Mouse (Mus musculus) hindbrain, embryonic 13.5 days (tissue): ENCODE data around the gene Tspan1. TPM values are rescaled to one million over a fixed set of nuclear protein-coding genes. Genes with fewer than 3 reads are reported as not detected.

Experiments
- ATAC-seq: fragments of 200-750 bp; cut with Nextera tagmentation; 2 replicates; pipeline ENCODE4 v1.8.0; 2017; ENCODE audit warnings: moderate TSS enrichment; ENCODE audit not compliant: low FRiP score
- H3K27ac ChIP-seq: fragments of 300-500 bp; sonication (generic); 2 replicates; pipeline ENCODE4 v1.5.1; 2015; ENCODE audit warnings: inconsistent platforms, mild to moderate bottlenecking, moderate library complexity
- H3K27me3 ChIP-seq: fragments of 300-500 bp; sonication (generic); 2 replicates; pipeline ENCODE4 v1.6.1; 2015; ENCODE audit warnings: mild to moderate bottlenecking, inconsistent platforms
- H3K36me3 ChIP-seq: fragments of 300-500 bp; sonication (generic); 2 replicates; pipeline ENCODE4 v1.6.1; 2015; ENCODE audit warnings: mild to moderate bottlenecking, inconsistent platforms
- H3K4me1 ChIP-seq: fragments of 300-500 bp; sonication (generic); replicated peaks from 2 replicates; pipeline ENCODE4 v1.6.1; 2015; ENCODE audit warnings: inconsistent platforms
- H3K4me2 ChIP-seq: fragments of 300-500 bp; sonication (generic); 2 replicates; pipeline ENCODE4 v1.6.1; 2015; ENCODE audit warnings: inconsistent platforms, mild to moderate bottlenecking, moderate library complexity
- H3K4me3 ChIP-seq: fragments of 300-500 bp; sonication (generic); 2 replicates; pipeline ENCODE4 v1.5.1; 2015; ENCODE audit warnings: mild to moderate bottlenecking, inconsistent platforms
- H3K9ac ChIP-seq: fragments of 300-500 bp; sonication (generic); 2 replicates; pipeline ENCODE4 v1.6.1; 2015; ENCODE audit warnings: mild to moderate bottlenecking, inconsistent platforms
- H3K9me3 ChIP-seq: fragments of 300-500 bp; sonication (generic); 2 replicates; pipeline ENCODE4 v1.6.1; 2016; ENCODE audit warnings: inconsistent platforms
- WGBS: fragments of 180-500 bp; shearing (Covaris S2); methylation state at CpG from one replicate; pipeline ENCODE4 v1.1.7; 2015; 5-methylcytosine and 5-hydroxymethylcytosine counted together
- polyA plus RNA-seq: library from polyadenylated mRNA; unstranded; fragments of >200 nt; fragmentation: Nextera tagmentation; extraction: Ambion mirVana; gene quantifications from 2 replicates; pipeline ENCODE4 v1.2.1, GENCODE M21; 2015

Tspan1 gene
- polyA plus RNA-seq = 0.19 and 0.22 TPM in 2 replicates

- no peaks in the 10 kb centered on the region for H3K36me3 ChIP-seq
- H3K27me3 ChIP-seq = no peaks in the 10 kb centered on the region
- no peaks in the 10 kb centered on the region for H3K4me1 ChIP-seq
- 29% methylated on average over 7 of the region's 7 CpGs for WGBS
- no peak within 1 kb of the TSS for H3K27ac ChIP-seq
- ATAC-seq = no peak
- H3K4me3 ChIP-seq = no peak within 1 kb of the TSS
- no peak within 1 kb of the TSS for H3K9ac ChIP-seq
- no peaks in the 10 kb centered on the region for H3K9me3 ChIP-seq
- no peak within 1 kb of the TSS for H3K4me2 ChIP-seq
Observed at GRCm38 (mm10) chr4:116167404-116167803, at the start of gene Tspan1. TSS of gene Tspan1 (minus strand) at chr4:116167601.

- ATAC-seq = no peak
- no peak overlapping the region for H3K27ac ChIP-seq
- no peak overlapping the region for H3K9ac ChIP-seq
- H3K27me3 ChIP-seq = no peaks in the 10 kb centered on the region
- peaks cover 11% of the 10 kb centered on the region for H3K4me1 ChIP-seq
- 74% methylated on average over 2 of the region's 2 CpGs for WGBS
- no peaks in the 10 kb centered on the region for H3K36me3 ChIP-seq
- no peak overlapping the region for H3K4me2 ChIP-seq
- no peak overlapping the region for H3K4me3 ChIP-seq
- no peaks in the 10 kb centered on the region for H3K9me3 ChIP-seq
Observed at GRCm38 (mm10) chr4:116217046-116217445, 49.6 kb upstream of the Tspan1 start.

- 88% methylated on average over 2 of the region's 2 CpGs for WGBS
- no peak overlapping the region for H3K27ac ChIP-seq
- H3K4me1 ChIP-seq = peaks cover 11% of the 10 kb centered on the region
- H3K9me3 ChIP-seq = no peaks in the 10 kb centered on the region
- no peak overlapping the region for H3K4me3 ChIP-seq
- no peaks in the 10 kb centered on the region for H3K36me3 ChIP-seq
- H3K9ac ChIP-seq = no peak overlapping the region
- no peak for ATAC-seq
- no peak overlapping the region for H3K4me2 ChIP-seq
- no peaks in the 10 kb centered on the region for H3K27me3 ChIP-seq
Observed at GRCm38 (mm10) chr4:116215895-116216605, 48.6 kb upstream of the Tspan1 start.

- H3K9ac ChIP-seq = no peak overlapping the region
- WGBS = 84% methylated on average over 1 of the region's 1 CpGs
- H3K4me3 ChIP-seq = no peak overlapping the region
- no peak overlapping the region for H3K27ac ChIP-seq
- no peaks in the 10 kb centered on the region for H3K36me3 ChIP-seq
- no peaks in the 10 kb centered on the region for H3K4me1 ChIP-seq
- no peak overlapping the region for H3K4me2 ChIP-seq
- no peaks in the 10 kb centered on the region for H3K9me3 ChIP-seq
- H3K27me3 ChIP-seq = no peaks in the 10 kb centered on the region
- ATAC-seq = no peak
Observed at GRCm38 (mm10) chr4:116208891-116209290, 41.5 kb upstream of the Tspan1 start.

- H3K4me2 ChIP-seq = no peak overlapping the region
- H3K36me3 ChIP-seq = no peaks in the 10 kb centered on the region
- WGBS = 83% methylated on average over 4 of the region's 4 CpGs
- H3K9me3 ChIP-seq = no peaks in the 10 kb centered on the region
- no peak overlapping the region for H3K4me3 ChIP-seq
- ATAC-seq = no peak
- H3K27me3 ChIP-seq = no peaks in the 10 kb centered on the region
- no peak overlapping the region for H3K9ac ChIP-seq
- H3K27ac ChIP-seq = no peak overlapping the region
- no peaks in the 10 kb centered on the region for H3K4me1 ChIP-seq
Observed at GRCm38 (mm10) chr4:116206531-116206930, 39.1 kb upstream of the Tspan1 start.

GRCm38 (mm10) chr4:116204422-116204821 is 37.0 kb upstream of the Tspan1 start:
- no peak for ATAC-seq
- Histone ChIP-seq H3K27me3 (no peaks in the 10 kb centered on the region), H3K36me3 (no peaks in the 10 kb centered on the region), H3K9ac (no peak overlapping the region), H3K9me3 (no peaks in the 10 kb centered on the region), H3K27ac (no peak overlapping the region), H3K4me2 (no peak overlapping the region), H3K4me3 (no peak overlapping the region), H3K4me1 (no peaks in the 10 kb centered on the region)
- 72% methylated on average over 3 of the region's 3 CpGs for WGBS

GRCm38 (mm10) chr4:116198422-116198821 is 31.0 kb upstream of the Tspan1 start:
- H3K4me3 ChIP-seq = no peak overlapping the region
- 85% methylated on average over 2 of the region's 2 CpGs for WGBS
- ATAC-seq = no peak

GRCm38 (mm10) chr4:116193583-116194383 is 26.4 kb upstream of the Tspan1 start:
- no peaks in the 10 kb centered on the region for H3K4me1 ChIP-seq
- H3K27me3 ChIP-seq = no peaks in the 10 kb centered on the region
- 71% methylated on average over 9 of the region's 9 CpGs for WGBS
- no peaks in the 10 kb centered on the region for H3K36me3 ChIP-seq
- ATAC-seq = no peak
- no peak overlapping the region for H3K4me2 ChIP-seq
- H3K9me3 ChIP-seq = no peaks in the 10 kb centered on the region
- no peak overlapping the region for H3K4me3 ChIP-seq
- H3K27ac ChIP-seq = no peak overlapping the region
- no peak overlapping the region for H3K9ac ChIP-seq

More at GRCm38 (mm10) chr4:116198422-116198821, 31.0 kb upstream of the Tspan1 start:
- Histone ChIP-seq H3K27ac (no peak overlapping the region), H3K4me1 (no peaks in the 10 kb centered on the region), H3K9ac (no peak overlapping the region), H3K36me3 (no peaks in the 10 kb centered on the region), H3K4me2 (no peak overlapping the region), H3K9me3 (no peaks in the 10 kb centered on the region), H3K27me3 (no peaks in the 10 kb centered on the region)

- no peaks in the 10 kb centered on the region for H3K36me3 ChIP-seq
- no peak overlapping the region for H3K9ac ChIP-seq
- no peaks in the 10 kb centered on the region for H3K27me3 ChIP-seq
- H3K4me3 ChIP-seq = no peak overlapping the region
- H3K27ac ChIP-seq = no peak overlapping the region
- ATAC-seq = no peak
- 62% methylated on average over 4 of the region's 4 CpGs for WGBS
- H3K4me1 ChIP-seq = no peaks in the 10 kb centered on the region
- H3K9me3 ChIP-seq = no peaks in the 10 kb centered on the region
- H3K4me2 ChIP-seq = no peak overlapping the region
Observed at GRCm38 (mm10) chr4:116192286-116192835, 25.0 kb upstream of the Tspan1 start.

GRCm38 (mm10) chr4:116185083-116185482 is 17.7 kb upstream of the Tspan1 start:
- no peak overlapping the region for H3K4me3 ChIP-seq
- no peak overlapping the region for H3K4me2 ChIP-seq
- H3K9ac ChIP-seq = no peak overlapping the region
- ATAC-seq = no peak
- no peaks in the 10 kb centered on the region for H3K36me3 ChIP-seq
- H3K4me1 ChIP-seq = peaks cover 8% of the 10 kb centered on the region; the same call in 1 of the 2 replicates
- no peak overlapping the region for H3K27ac ChIP-seq
- no peaks in the 10 kb centered on the region for H3K9me3 ChIP-seq
- 92% methylated on average over 4 of the region's 4 CpGs for WGBS
- H3K27me3 ChIP-seq = no peaks in the 10 kb centered on the region

- H3K9ac ChIP-seq = peak overlapping the region; percentile 36; the same call in 1 of the 2 replicates
- WGBS = 4% methylated on average over 12 of the region's 12 CpGs
- H3K27me3 ChIP-seq = no peaks in the 10 kb centered on the region
- H3K4me3 ChIP-seq = 0 out of 2 replicates have a peak overlapping the region, but pooled peaks have one; percentile 5
- H3K9me3 ChIP-seq = no peaks in the 10 kb centered on the region
- no peak overlapping the region for H3K27ac ChIP-seq
- H3K4me1 ChIP-seq = peaks cover 8% of the 10 kb centered on the region; the same call in 1 of the 2 replicates
- ATAC-seq = no peak
- no peaks in the 10 kb centered on the region for H3K36me3 ChIP-seq
- peak overlapping the region; percentile 34 for H3K4me2 ChIP-seq
Observed at GRCm38 (mm10) chr4:116182745-116183144, 15.3 kb upstream of the Tspan1 start.

- no peak overlapping the region for H3K9ac ChIP-seq
- 37% methylated on average over 3 of the region's 3 CpGs for WGBS
- H3K4me1 ChIP-seq = peaks cover 13% of the 10 kb centered on the region
- no peak overlapping the region for H3K4me2 ChIP-seq
- no peaks in the 10 kb centered on the region for H3K9me3 ChIP-seq
- H3K27ac ChIP-seq = no peak overlapping the region
- no peaks in the 10 kb centered on the region for H3K27me3 ChIP-seq
- no peaks in the 10 kb centered on the region for H3K36me3 ChIP-seq
- no peak for ATAC-seq
- no peak overlapping the region for H3K4me3 ChIP-seq
Observed at GRCm38 (mm10) chr4:116182079-116182478, 14.7 kb upstream of the Tspan1 start.
